Mouse (Mus musculus) MEL (cell line): Measurements from ENCODE around the gene Sema6b.

Experiments used
- CHD1 ChIP-seq: IDR thresholded peaks from 2 replicates; pipeline ENCODE4 v1.6.1; 2012; ENCODE audit warnings: low read depth, mild to moderate bottlenecking, inconsistent platforms, low read length, improper control_type of control experiment
- CHD2 ChIP-seq: IDR thresholded peaks from 2 replicates; pipeline ENCODE4 v1.6.1; 2011; ENCODE audit warnings: low read length, improper control_type of control experiment
- CTCF ChIP-seq, 3 experiments: IDR thresholded peaks in 2 of 3; conservative IDR thresholded peaks in 1 of 3; 2 replicates each; pipeline ENCODE4 v1.5.1; 2011 to 2012; ENCODE audit warnings: low read length in 3 of 3, low read depth in 2 of 3, mild to moderate bottlenecking in 2 of 3, improper control_type of control experiment in 1 of 3, inconsistent platforms in 1 of 3, mixed read lengths in 1 of 3, moderate library complexity in 1 of 3; ENCODE audit not compliant: control insufficient read depth in 1 of 3, insufficient read depth in 1 of 3, poor library complexity in 1 of 3, severe bottlenecking in 1 of 3
- EP300 ChIP-seq, 2 experiments: IDR thresholded peaks; 2 replicates each; pipeline ENCODE4 v1.6.1; 2011; ENCODE audit warnings: improper control_type of control experiment in 2 of 2, low read length in 2 of 2, low read depth in 1 of 2, mild to moderate bottlenecking in 1 of 2
- MAFK ChIP-seq: IDR thresholded peaks from 2 replicates; pipeline ENCODE4 v1.6.1; 2011; ENCODE audit warnings: low read depth, mild to moderate bottlenecking, low read length, improper control_type of control experiment, borderline replicate concordance
- POLR2A ChIP-seq, 2 experiments: IDR thresholded peaks; 2 replicates each; pipeline ENCODE4 v1.6.1; 2011 to 2012; ENCODE audit warnings: low read length in 2 of 2, mild to moderate bottlenecking in 2 of 2, control low read depth in 1 of 2, improper control_type of control experiment in 1 of 2, low read depth in 1 of 2, moderate library complexity in 1 of 2; ENCODE audit not compliant: control insufficient read depth in 1 of 2, insufficient read depth in 1 of 2, poor library complexity in 1 of 2
- RCOR1 ChIP-seq: IDR thresholded peaks from 2 replicates; pipeline ENCODE4 v1.6.1; 2012; ENCODE audit warnings: low read depth, mild to moderate bottlenecking, inconsistent platforms, low read length, improper control_type of control experiment
- SMC3 ChIP-seq: IDR thresholded peaks from 2 replicates; pipeline ENCODE4 v1.6.1; 2011; ENCODE audit warnings: low read depth, low read length, improper control_type of control experiment

- no peak for TF ChIP-seq CTCF (IDR thresholded peaks at IDR 0.05 in 2 of 3, conservative IDR thresholded peaks at IDR 0.05 in 1 of 3; ENCODE audit: control insufficient read depth in 1 of 3, insufficient read depth in 1 of 3, low read depth in 2 of 3, low read length in 3 of 3, poor library complexity in 1 of 3, severe bottlenecking in 1 of 3)
- TF ChIP-seq SMC3: no peak
- TF ChIP-seq RCOR1: no peak
- no peak for TF ChIP-seq EP300 (IDR thresholded peaks at IDR 0.05; ENCODE audit: low read depth in 1 of 2, low read length in 2 of 2)
- TF ChIP-seq CHD2: no peak
- TF ChIP-seq MAFK: no peak
- TF ChIP-seq POLR2A (IDR thresholded peaks at IDR 0.05; ENCODE audit: control insufficient read depth in 1 of 2, insufficient read depth in 1 of 2, low read depth in 1 of 2, low read length in 2 of 2, poor library complexity in 1 of 2): no peak
- TF ChIP-seq CHD1: no peak
These were observed 32.4 kb downstream of the Sema6b start for GRCm38 (mm10) chr17:56107736-56108135.
